Mouse (Mus musculus) kidney, postnatal 0 days (tissue): ENCODE measurements around the gene Snai1. TPM values are rescaled to one million over a fixed set of nuclear protein-coding genes. Genes with fewer than 3 reads are reported as not detected.

Experiments used
- ATAC-seq: fragments of 200-750 bp; cut with Nextera tagmentation; replicated peaks from 2 replicates; pipeline ENCODE4 v1.8.0; 2017; ENCODE audit warnings: low read depth, moderate number of reproducible peaks, moderate TSS enrichment, moderate library complexity; ENCODE audit not compliant: low FRiP score
- DNase-seq: peaks from one replicate; pipeline ENCODE4 v3.0.0-alpha.2; 2016; ENCODE audit warnings: low spot score
- H3K27ac ChIP-seq: fragments of 300-500 bp; sonication (generic); 2 replicates; pipeline ENCODE4 v1.5.1; 2014; ENCODE audit warnings: mild to moderate bottlenecking
- H3K27me3 ChIP-seq: fragments of 300-500 bp; sonication (generic); 2 replicates; pipeline ENCODE4 v1.6.1; 2014; ENCODE audit warnings: low read length, mixed read lengths; ENCODE audit not compliant: insufficient read depth
- H3K36me3 ChIP-seq: fragments of 300-500 bp; sonication (generic); 2 replicates; pipeline ENCODE4 v1.6.1; 2014; ENCODE audit warnings: low read length, mixed read lengths; ENCODE audit not compliant: insufficient read depth
- H3K4me1 ChIP-seq: fragments of 300-500 bp; sonication (generic); replicated peaks from 2 replicates; pipeline ENCODE4 v1.6.1; 2014; ENCODE audit warnings: antibody characterized with exemption, low read length, mixed read lengths; ENCODE audit not compliant: insufficient read depth
- H3K4me2 ChIP-seq: fragments of 300-500 bp; sonication (generic); 2 replicates; pipeline ENCODE4 v1.6.1; 2014; ENCODE audit warnings: mild to moderate bottlenecking, low read length, moderate library complexity, mixed read lengths
- H3K4me3 ChIP-seq: fragments of 300-500 bp; sonication (generic); replicated peaks from 2 replicates; pipeline ENCODE4 v1.5.1; 2014; ENCODE audit warnings: low read depth, low read length
- H3K9ac ChIP-seq: fragments of 300-500 bp; sonication (generic); 2 replicates; pipeline ENCODE4 v1.6.1; 2014; ENCODE audit warnings: low read depth, low read length
- H3K9me3 ChIP-seq: fragments of 300-500 bp; sonication (generic); replicated peaks from 2 replicates; pipeline ENCODE4 v1.6.1; 2016; ENCODE audit warnings: low read length, inconsistent platforms, mixed read lengths
- CTCF ChIP-seq: IDR thresholded peaks from 2 replicates; pipeline ENCODE4 v1.5.1; 2016; ENCODE audit warnings: antibody characterized with exemption, low read depth, mild to moderate bottlenecking, moderate library complexity
- whole genome bisulfite sequencing: fragments of 180-500 bp; shearing (Covaris S2); extraction: QIAGEN DNeasy Blood & Tissue Kit; methylation state at CpG from one replicate; pipeline ENCODE4 v1.1.7; 2014; 5-methylcytosine and 5-hydroxymethylcytosine counted together
- polyA plus RNA-seq: library from polyadenylated mRNA; unstranded; fragments of >200 nt; fragmentation: Nextera tagmentation; extraction: Ambion mirVana; gene quantifications from 2 replicates; pipeline ENCODE4 v1.2.1, GENCODE M21; 2015

Snai1 gene
- polyA plus RNA-seq, 1 experiment from 2014 or later, result 36.1 TPM

DNA sequence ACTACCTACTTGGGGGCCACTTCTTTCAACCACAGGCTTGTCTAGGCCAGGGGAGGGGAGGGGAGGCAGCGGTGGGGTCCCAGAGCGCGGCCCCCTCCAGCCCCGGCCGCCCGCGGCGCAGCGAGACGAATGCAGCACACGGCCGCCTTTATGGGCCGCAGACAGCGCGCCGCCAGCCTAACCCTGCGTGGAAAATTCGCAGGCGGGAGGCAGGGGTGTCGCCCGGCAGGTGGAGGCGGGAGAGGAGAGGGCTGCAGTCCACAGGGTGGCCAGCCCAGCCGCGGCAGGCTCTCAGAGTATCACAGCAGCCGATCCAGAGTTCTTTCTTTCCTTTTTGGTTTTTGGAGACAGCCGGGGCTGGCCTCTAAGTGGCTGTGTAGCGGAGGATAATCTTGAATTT lies 21.4 kb downstream of the Snai1 start:
- no peaks in the 10 kb centered on the region for H3K36me3 ChIP-seq
- 16% methylated on average over 27 of the region's 27 CpGs for WGBS
- no peaks in the 10 kb centered on the region for H3K27me3 ChIP-seq
- H3K27ac ChIP-seq, result no peak overlapping the region
- ATAC-seq (no peak), DNase-seq (peak; percentile 27)
- peaks cover 14% of the 10 kb centered on the region; the same call in 1 of the 2 replicates for H3K4me1 ChIP-seq
- H3K9me3 ChIP-seq, result no peaks in the 10 kb centered on the region
- 0 out of 2 replicates have a peak overlapping the region, but pooled peaks have one; percentile 7 for H3K4me3 ChIP-seq
- H3K4me2 ChIP-seq, result peak overlapping the region; percentile 46
- peak overlapping the region; percentile 28; the same call in 1 of the 2 replicates for H3K9ac ChIP-seq
- no peak for TF ChIP-seq CTCF

DNA sequence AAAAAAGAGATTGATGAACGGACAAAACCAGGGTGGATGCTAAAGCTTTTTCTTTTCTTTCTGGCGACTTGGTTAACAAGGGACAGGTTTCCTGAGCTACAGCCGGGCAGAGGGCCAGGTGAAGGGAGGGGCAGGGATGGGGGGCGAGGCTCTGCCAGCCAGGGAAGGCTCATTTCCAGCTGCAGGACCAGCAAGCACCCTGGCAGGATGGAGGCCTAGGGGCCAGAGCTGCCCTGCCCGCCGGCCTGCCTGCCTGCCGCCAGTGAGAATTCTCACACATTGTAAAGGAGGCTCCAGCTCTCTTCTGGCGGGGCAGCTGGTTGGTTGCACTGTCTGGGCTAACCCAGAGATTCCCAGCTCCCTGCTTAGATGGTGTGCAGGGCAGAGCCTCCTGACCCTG lies 24.1 kb downstream of the Snai1 start:
- H3K27me3 ChIP-seq, result no peaks in the 10 kb centered on the region
- ATAC-seq (no peak), DNase-seq (no peak)
- TF ChIP-seq CTCF, result no peak
- H3K4me2 ChIP-seq, result no peak overlapping the region
- peaks cover 19% of the 10 kb centered on the region for H3K4me1 ChIP-seq
- H3K4me3 ChIP-seq, result no peak overlapping the region
- H3K36me3 ChIP-seq, result no peaks in the 10 kb centered on the region
- peak overlapping the region; percentile 13; the same call in 1 of the 2 replicates for H3K27ac ChIP-seq
- no peak overlapping the region for H3K9ac ChIP-seq
- no peaks in the 10 kb centered on the region for H3K9me3 ChIP-seq
- 32% methylated on average over 8 of the region's 8 CpGs for WGBS

DNA sequence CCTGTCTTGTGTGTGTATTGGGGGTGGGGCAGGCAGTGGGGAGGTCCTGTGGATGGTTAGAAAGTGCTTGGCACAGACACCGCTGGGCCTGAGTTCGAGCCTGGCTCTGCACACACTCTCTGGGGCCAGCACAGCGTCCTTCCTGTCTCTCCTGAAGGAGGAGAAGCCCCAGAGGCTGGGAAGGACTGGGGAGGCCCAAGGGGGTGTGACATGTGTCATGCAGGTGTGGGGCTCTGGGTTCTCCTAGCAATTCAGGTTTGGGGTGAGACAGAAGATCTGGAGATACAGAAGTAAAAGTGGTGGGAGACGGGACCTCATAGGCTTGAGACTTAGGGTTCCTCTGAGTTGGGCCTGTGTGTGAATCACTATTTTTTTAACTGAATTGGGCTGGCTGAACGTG lies 25.0 kb downstream of the Snai1 start:
- no peak overlapping the region for H3K4me3 ChIP-seq
- no peak for TF ChIP-seq CTCF
- no peak overlapping the region for H3K27ac ChIP-seq
- H3K9me3 ChIP-seq, result no peaks in the 10 kb centered on the region
- ATAC-seq (no peak), DNase-seq (no peak)
- no peaks in the 10 kb centered on the region for H3K27me3 ChIP-seq
- H3K36me3 ChIP-seq, result no peaks in the 10 kb centered on the region
- no peak overlapping the region for H3K9ac ChIP-seq
- WGBS, result 77% methylated on average over 5 of the region's 5 CpGs
- H3K4me2 ChIP-seq, result no peak overlapping the region
- H3K4me1 ChIP-seq, result peaks cover 19% of the 10 kb centered on the region

DNA sequence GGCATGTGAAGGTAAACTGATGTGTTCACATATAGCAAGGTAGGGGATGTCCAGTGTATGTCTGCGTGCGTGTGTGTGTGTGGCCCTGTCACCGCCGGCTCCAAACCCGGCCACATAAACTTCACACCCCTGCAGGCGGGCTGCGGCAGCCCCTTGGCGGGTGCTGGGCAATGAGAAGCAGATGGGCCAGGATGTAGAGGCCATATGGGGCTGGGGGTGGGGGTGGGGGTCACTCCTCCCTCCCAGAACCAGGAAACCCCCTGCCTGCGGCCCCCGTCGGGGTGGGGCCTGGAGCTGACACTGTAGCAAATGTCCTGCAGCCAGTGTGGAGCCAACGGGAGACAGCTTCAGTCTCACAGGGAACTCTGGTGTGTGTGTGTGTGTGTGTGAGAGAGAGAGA lies 25.7 kb downstream of the Snai1 start:
- ATAC-seq, result peak; percentile 29; the same call in 1 of the 2 replicates
- H3K9me3 ChIP-seq, result no peaks in the 10 kb centered on the region
- H3K4me2 ChIP-seq, result no peak overlapping the region
- 30% methylated on average over 12 of the region's 12 CpGs for WGBS
- H3K27ac ChIP-seq, result no peak overlapping the region
- no peak overlapping the region for H3K9ac ChIP-seq
- peaks cover 19% of the 10 kb centered on the region for H3K4me1 ChIP-seq
- TF ChIP-seq CTCF, result no peak
- no peak overlapping the region for H3K4me3 ChIP-seq
- DNase-seq, result no peak
- no peaks in the 10 kb centered on the region for H3K27me3 ChIP-seq
- no peaks in the 10 kb centered on the region for H3K36me3 ChIP-seq

DNA sequence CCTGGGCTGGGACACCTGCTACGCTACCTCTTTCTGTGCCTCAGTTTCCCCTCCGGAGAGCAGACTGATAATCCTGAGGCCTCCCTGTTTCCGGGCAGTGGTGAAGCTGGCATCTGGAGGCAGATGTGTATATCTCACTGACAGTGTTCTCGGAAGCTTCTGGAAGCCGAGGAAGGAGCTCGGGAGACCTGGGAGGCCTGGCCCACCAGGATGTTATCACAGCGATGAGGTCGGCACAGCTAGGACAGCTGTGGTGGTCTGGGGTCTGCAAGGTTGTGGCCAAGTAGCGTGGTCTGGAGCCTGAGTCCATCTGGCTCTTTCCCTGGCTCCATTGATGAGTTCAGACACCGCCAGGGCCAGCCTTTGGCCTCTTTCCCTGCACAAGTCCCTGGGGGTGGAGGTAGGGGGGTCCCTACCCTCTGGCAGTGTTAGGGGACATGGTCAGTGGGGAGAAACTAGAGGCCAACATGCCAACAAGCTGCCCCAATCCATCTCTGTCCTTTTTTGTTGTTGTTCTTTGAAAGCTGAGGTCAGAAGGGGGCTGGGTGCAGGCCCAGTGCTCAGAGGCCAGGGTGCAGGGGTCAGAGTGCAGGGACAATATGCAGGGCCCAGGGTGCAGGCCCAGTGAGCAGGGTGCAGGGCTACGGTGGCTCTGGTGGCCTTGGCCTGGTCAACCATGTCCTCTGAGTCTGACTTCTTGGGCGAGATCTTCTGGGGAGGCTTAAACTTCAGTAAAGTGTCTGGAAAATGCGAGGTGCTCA lies 26.7 kb downstream of the Snai1 start:
- 0 out of 2 replicates have a peak, but pooled peaks have one; percentile 33 for ATAC-seq
- DNase-seq, result no peak
- H3K9me3 ChIP-seq, result no peaks in the 10 kb centered on the region
- H3K9ac ChIP-seq, result no peak overlapping the region
- WGBS, result 67% methylated on average over 13 of the region's 13 CpGs
- H3K27ac ChIP-seq, result peak overlapping the region; percentile 38; the same call in 1 of the 2 replicates
- no peak overlapping the region for H3K4me2 ChIP-seq
- TF ChIP-seq CTCF, result no peak
- peaks cover 15% of the 10 kb centered on the region for H3K4me1 ChIP-seq
- H3K27me3 ChIP-seq, result no peaks in the 10 kb centered on the region
- H3K4me3 ChIP-seq, result no peak overlapping the region
- no peaks in the 10 kb centered on the region for H3K36me3 ChIP-seq

DNA sequence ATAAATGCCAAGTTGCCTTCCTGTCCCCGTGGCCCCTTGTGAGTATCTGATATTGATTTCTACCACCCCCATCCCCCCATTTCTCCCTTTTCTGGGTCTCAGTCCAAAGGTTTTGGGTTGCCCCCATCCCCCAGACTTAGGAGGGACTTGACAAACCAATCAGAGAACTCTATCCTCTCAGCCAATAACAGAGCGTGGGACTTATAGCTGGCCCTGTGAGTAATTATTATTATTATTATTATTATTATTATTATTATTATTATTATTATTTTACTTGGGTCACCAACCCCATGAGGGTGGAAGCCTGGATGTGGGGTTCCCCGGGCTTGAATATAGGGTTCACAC lies 27.3 kb downstream of the Snai1 start:
- Histone ChIP-seq H3K9ac (0 out of 2 replicates have a peak overlapping the region, but pooled peaks have one; percentile 52), H3K27me3 (no peaks in the 10 kb centered on the region), H3K4me2 (peak overlapping the region; percentile 38), H3K4me1 (peaks cover 12% of the 10 kb centered on the region), H3K27ac (peak overlapping the region; percentile 87), H3K36me3 (no peaks in the 10 kb centered on the region), H3K9me3 (no peaks in the 10 kb centered on the region), H3K4me3 (no peak overlapping the region)
- ATAC-seq (peak; percentile 23; the same call in 1 of the 2 replicates), DNase-seq (no peak)
- TF ChIP-seq CTCF, result no peak
- WGBS, result 41% methylated on average over 3 of the region's 3 CpGs
